Mouse (Mus musculus) embryonic fibroblast, embryonic 13.5 days (primary cell): ENCODE results near the gene Shisal1.

Source experiments
- CTCF ChIP-seq: IDR thresholded peaks from 2 replicates; pipeline ENCODE4 v1.5.1; 2011; ENCODE audit warnings: mild to moderate bottlenecking, control low read depth, low read length, moderate library complexity, borderline replicate concordance; ENCODE audit not compliant: insufficient read depth
- POLR2A ChIP-seq: IDR thresholded peaks from 2 replicates; pipeline ENCODE4 v1.6.1; 2011; ENCODE audit warnings: low read depth, mild to moderate bottlenecking, control low read depth, low read length, moderate library complexity

GRCm38 (mm10) chr15:84410052-84410451, 36.8 kb downstream of the Shisal1 start:
- TF ChIP-seq CTCF = no peak
- TF ChIP-seq POLR2A = no peak
